Mouse (Mus musculus) liver, embryonic 15.5 days (tissue): Measurements from ENCODE around the gene Gm5155. TPM values are rescaled to one million over a fixed set of nuclear protein-coding genes. Genes with fewer than 3 reads are reported as not detected.
"Not testable (repeated sequence)": the region's sequence is repeated elsewhere in the genome, so short reads cannot be mapped to it uniquely, and the experiment has no call there.

Source experiments
- ATAC-seq: fragments of 200-750 bp; cut with Nextera tagmentation; 2 replicates; pipeline ENCODE4 v1.8.0; 2017; ENCODE audit warnings: moderate number of reproducible peaks, mild to moderate bottlenecking, moderate library complexity; ENCODE audit not compliant: insufficient read depth
- H3K27ac ChIP-seq: fragments of 300-500 bp; sonication (generic); replicated peaks from 2 replicates; pipeline ENCODE4 v1.5.1; 2015; ENCODE audit warnings: mild to moderate bottlenecking, inconsistent platforms
- H3K27me3 ChIP-seq: fragments of 300-500 bp; sonication (generic); 2 replicates; pipeline ENCODE4 v1.6.1; 2015; ENCODE audit warnings: mild to moderate bottlenecking, inconsistent platforms
- H3K36me3 ChIP-seq: fragments of 300-500 bp; sonication (generic); replicated peaks from 2 replicates; pipeline ENCODE4 v1.6.1; 2015; ENCODE audit warnings: moderate library complexity, mild to moderate bottlenecking, inconsistent platforms
- H3K4me1 ChIP-seq: fragments of 300-500 bp; sonication (generic); replicated peaks from 2 replicates; pipeline ENCODE4 v1.6.1; 2015; ENCODE audit warnings: inconsistent platforms
- H3K4me2 ChIP-seq: fragments of 300-500 bp; sonication (generic); 2 replicates; pipeline ENCODE4 v1.6.1; 2015; ENCODE audit warnings: moderate library complexity, mild to moderate bottlenecking, inconsistent platforms
- H3K4me3 ChIP-seq: fragments of 300-500 bp; sonication (generic); replicated peaks from 2 replicates; pipeline ENCODE4 v1.5.1; 2015; ENCODE audit warnings: mild to moderate bottlenecking, inconsistent platforms
- H3K9ac ChIP-seq: fragments of 300-500 bp; sonication (generic); 2 replicates; pipeline ENCODE4 v1.6.1; 2015; ENCODE audit warnings: moderate library complexity, mild to moderate bottlenecking, inconsistent platforms
- H3K9me3 ChIP-seq: fragments of 300-500 bp; sonication (generic); replicated peaks from 2 replicates; pipeline ENCODE4 v1.6.1; 2016; ENCODE audit warnings: inconsistent platforms
- WGBS: fragments of 180-500 bp; shearing (Covaris S2); methylation state at CpG from one replicate; pipeline ENCODE4 v1.1.7; 2015; ENCODE audit warnings: mixed read lengths; ENCODE audit not compliant: insufficient replicate concordance; 5-methylcytosine and 5-hydroxymethylcytosine counted together
- polyA plus RNA-seq: library from polyadenylated mRNA; unstranded; fragments of >200 nt; fragmentation: Nextera tagmentation; extraction: Ambion mirVana; gene quantifications from 2 replicates; pipeline ENCODE4 v1.2.1, GENCODE M21; 2015

Gene Gm5155
- not detected in 2 replicates for polyA plus RNA-seq

GRCm38 (mm10) chr7:17871467-17871866 lies at the start of gene Gm5155:
Gene Gm5155 (plus strand): TSS chr7:17871767.
- no peak within 1 kb of the TSS for H3K27ac ChIP-seq
- WGBS = 38% methylated on average over 1 of the region's 1 CpGs
- H3K4me2 ChIP-seq = no peak within 1 kb of the TSS
- no peak within 1 kb of the TSS for H3K9ac ChIP-seq
- no peak for ATAC-seq
- no peaks in the 10 kb centered on the region for H3K27me3 ChIP-seq
- H3K4me3 ChIP-seq = no peak within 1 kb of the TSS
- H3K9me3 ChIP-seq = no peaks in the 10 kb centered on the region
- H3K4me1 ChIP-seq = no peaks in the 10 kb centered on the region
- H3K36me3 ChIP-seq = no peaks in the 10 kb centered on the region

- ATAC-seq = no peak
- Histone ChIP-seq H3K4me3 (no peak overlapping the region), H3K27me3 (no peaks in the 10 kb centered on the region), H3K4me1 (no peaks in the 10 kb centered on the region), H3K36me3 (no peaks in the 10 kb centered on the region), H3K9ac (no peak overlapping the region), H3K4me2 (no peak overlapping the region), H3K27ac (no peak overlapping the region), H3K9me3 (no peaks in the 10 kb centered on the region)
- 71% methylated on average over 1 of the region's 1 CpGs for WGBS
Measured at GRCm38 (mm10) chr7:17870776-17871175, 791 bp upstream of the Gm5155 start.

GRCm38 (mm10) chr7:17895341-17895740 lies 23.8 kb downstream of the Gm5155 start:
- H3K4me2 ChIP-seq, H3K9me3 ChIP-seq, H3K36me3 ChIP-seq, H3K27ac ChIP-seq, H3K4me1 ChIP-seq, ATAC-seq, H3K27me3 ChIP-seq, H3K4me3 ChIP-seq, H3K9ac ChIP-seq: not testable (repeated sequence)
- WGBS = 47% methylated on average over 1 of the region's 1 CpGs

GRCm38 (mm10) chr7:17903146-17903915 lies 31.8 kb downstream of the Gm5155 start:
- H3K4me1 ChIP-seq = no peaks in the 10 kb centered on the region
- no peak overlapping the region for H3K4me2 ChIP-seq
- H3K27me3 ChIP-seq = no peaks in the 10 kb centered on the region
- WGBS = 53% methylated on average over 6 of the region's 6 CpGs
- no peak overlapping the region for H3K27ac ChIP-seq
- no peaks in the 10 kb centered on the region for H3K36me3 ChIP-seq
- no peak overlapping the region for H3K4me3 ChIP-seq
- ATAC-seq = no peak
- no peak overlapping the region for H3K9ac ChIP-seq
- no peaks in the 10 kb centered on the region for H3K9me3 ChIP-seq

Other genes starting within 250 kb of the Gm5155 start
- gene Ceacam5, start 158.5 kb upstream of the Gm5155 start, polyA plus RNA-seq = not detected in 2 replicates
- gene Ceacam14, start 59.1 kb upstream of the Gm5155 start, polyA plus RNA-seq = not detected in 2 replicates
- gene Ceacam11, start 100.4 kb downstream of the Gm5155 start, polyA plus RNA-seq = not detected in 2 replicates
- not detected in 2 replicates for gene Ceacam13, start 138.1 kb downstream of the Gm5155 start, polyA plus RNA-seq
- not detected in 2 replicates for gene Ceacam12, start 194.2 kb downstream of the Gm5155 start, polyA plus RNA-seq